Mouse (Mus musculus) heart, embryonic 15.5 days (tissue): ENCODE results near the gene Pdgfd. TPM values are rescaled to one million over a fixed set of nuclear protein-coding genes. Genes with fewer than 3 reads are reported as not detected.
A peak's percentile ranks its signal among the peaks of the same experiment; 100 is the strongest.

Experiments
- ATAC-seq: fragments of 200-750 bp; cut with Nextera tagmentation; replicated peaks from 2 replicates; pipeline ENCODE4 v1.8.0; 2017; ENCODE audit warnings: low read depth, moderate TSS enrichment; ENCODE audit not compliant: insufficient number of reproducible peaks, insufficient read depth, low FRiP score
- H3K27ac ChIP-seq: fragments of 300-500 bp; sonication (generic); 2 replicates; pipeline ENCODE4 v1.5.1; 2015; ENCODE audit warnings: mild to moderate bottlenecking, inconsistent platforms
- H3K27me3 ChIP-seq: fragments of 300-500 bp; sonication (generic); 2 replicates; pipeline ENCODE4 v1.6.1; 2015; ENCODE audit warnings: inconsistent platforms
- H3K36me3 ChIP-seq: fragments of 300-500 bp; sonication (generic); 2 replicates; pipeline ENCODE4 v1.6.1; 2015; ENCODE audit warnings: mild to moderate bottlenecking, inconsistent platforms
- H3K4me1 ChIP-seq: fragments of 300-500 bp; sonication (generic); replicated peaks from 2 replicates; pipeline ENCODE4 v1.6.1; 2015; ENCODE audit warnings: inconsistent platforms
- H3K4me2 ChIP-seq: fragments of 300-500 bp; sonication (generic); 2 replicates; pipeline ENCODE4 v1.6.1; 2015; ENCODE audit warnings: inconsistent platforms, mild to moderate bottlenecking, moderate library complexity
- H3K4me3 ChIP-seq: fragments of 300-500 bp; sonication (generic); 2 replicates; pipeline ENCODE4 v1.5.1; 2015; ENCODE audit warnings: mild to moderate bottlenecking, inconsistent platforms
- H3K9ac ChIP-seq: fragments of 300-500 bp; sonication (generic); 2 replicates; pipeline ENCODE4 v1.6.1; 2015; ENCODE audit warnings: mild to moderate bottlenecking, inconsistent platforms
- H3K9me3 ChIP-seq: fragments of 300-500 bp; sonication (generic); replicated peaks from 2 replicates; pipeline ENCODE4 v1.6.1; 2016; ENCODE audit warnings: inconsistent platforms
- WGBS: fragments of 180-500 bp; shearing (Covaris S2); methylation state at CpG from one replicate; pipeline ENCODE4 v1.1.7; 2015; ENCODE audit warnings: mixed read lengths; 5-methylcytosine and 5-hydroxymethylcytosine counted together
- polyA plus RNA-seq: library from polyadenylated mRNA; unstranded; fragments of >200 nt; fragmentation: Nextera tagmentation; extraction: Ambion mirVana; gene quantifications from 2 replicates; pipeline ENCODE4 v1.2.1, GENCODE M21; 2015

The Pdgfd gene
- polyA plus RNA-seq, 1 experiment from 2014 or later = 8.0 TPM

- no peak overlapping the region for H3K9ac ChIP-seq
- no peaks in the 10 kb centered on the region for H3K4me1 ChIP-seq
- H3K4me3 ChIP-seq = no peak overlapping the region
- no peak overlapping the region for H3K27ac ChIP-seq
- WGBS = 68% methylated on average over 1 of the region's 1 CpGs
- H3K27me3 ChIP-seq = no peaks in the 10 kb centered on the region
- ATAC-seq = no peak
- H3K4me2 ChIP-seq = no peak overlapping the region
- no peaks in the 10 kb centered on the region for H3K9me3 ChIP-seq
- H3K36me3 ChIP-seq = no peaks in the 10 kb centered on the region
Observed at GRCm38 (mm10) chr9:6353257-6353960, 185.0 kb downstream of the Pdgfd start.

GRCm38 (mm10) chr9:6360795-6361194 lies 192.4 kb downstream of the Pdgfd start:
- Histone ChIP-seq H3K9ac (no peak overlapping the region), H3K4me2 (no peak overlapping the region), H3K4me1 (no peaks in the 10 kb centered on the region), H3K4me3 (no peak overlapping the region), H3K27ac (no peak overlapping the region), H3K36me3 (no peaks in the 10 kb centered on the region), H3K9me3 (no peaks in the 10 kb centered on the region), H3K27me3 (no peaks in the 10 kb centered on the region)
- no peak for ATAC-seq
- WGBS = 66% methylated on average over 2 of the region's 2 CpGs

GRCm38 (mm10) chr9:6366550-6366949 lies 198.2 kb downstream of the Pdgfd start:
- H3K36me3 ChIP-seq = no peaks in the 10 kb centered on the region
- no peak overlapping the region for H3K4me2 ChIP-seq
- H3K9ac ChIP-seq = no peak overlapping the region
- 79% methylated on average over 1 of the region's 1 CpGs for WGBS
- H3K27ac ChIP-seq = no peak overlapping the region
- no peaks in the 10 kb centered on the region for H3K27me3 ChIP-seq
- H3K4me3 ChIP-seq = no peak overlapping the region
- no peak for ATAC-seq
- no peaks in the 10 kb centered on the region for H3K9me3 ChIP-seq
- H3K4me1 ChIP-seq = no peaks in the 10 kb centered on the region

- Histone ChIP-seq H3K27ac (peak overlapping the region; percentile 45), H3K4me1 (0 out of 2 replicates have a peak, but pooled peaks cover 3% of the 10 kb centered on the region), H3K4me3 (no peak overlapping the region), H3K4me2 (no peak overlapping the region), H3K27me3 (no peaks in the 10 kb centered on the region), H3K36me3 (no peaks in the 10 kb centered on the region), H3K9me3 (no peaks in the 10 kb centered on the region), H3K9ac (no peak overlapping the region)
- no peak for ATAC-seq
- 45% methylated on average over 1 of the region's 1 CpGs for WGBS
Observed at GRCm38 (mm10) chr9:6401764-6402163, 233.4 kb downstream of the Pdgfd start.

- Histone ChIP-seq H3K4me2 (no peak overlapping the region), H3K4me1 (0 out of 2 replicates have a peak, but pooled peaks cover 3% of the 10 kb centered on the region)
- no peak for ATAC-seq
Observed at GRCm38 (mm10) chr9:6406535-6406934, 238.2 kb downstream of the Pdgfd start.

GRCm38 (mm10) chr9:6407972-6408371 lies 239.6 kb downstream of the Pdgfd start:
- Histone ChIP-seq H3K4me2 (no peak overlapping the region), H3K9me3 (no peaks in the 10 kb centered on the region), H3K4me3 (no peak overlapping the region), H3K36me3 (no peaks in the 10 kb centered on the region), H3K27me3 (no peaks in the 10 kb centered on the region), H3K9ac (no peak overlapping the region), H3K27ac (no peak overlapping the region), H3K4me1 (no peaks in the 10 kb centered on the region)
- WGBS = 57% methylated on average over 4 of the region's 4 CpGs
- ATAC-seq = no peak

More at GRCm38 (mm10) chr9:6406535-6406934, 238.2 kb downstream of the Pdgfd start:
- no peaks in the 10 kb centered on the region for H3K9me3 ChIP-seq
- no peak overlapping the region for H3K9ac ChIP-seq
- no peak overlapping the region for H3K4me3 ChIP-seq
- no peak overlapping the region for H3K27ac ChIP-seq
- 44% methylated on average over 3 of the region's 3 CpGs for WGBS
- H3K27me3 ChIP-seq = no peaks in the 10 kb centered on the region
- no peaks in the 10 kb centered on the region for H3K36me3 ChIP-seq

- no peak overlapping the region for H3K27ac ChIP-seq
- ATAC-seq = no peak
- H3K4me3 ChIP-seq = no peak overlapping the region
- H3K4me1 ChIP-seq = no peaks in the 10 kb centered on the region
- H3K27me3 ChIP-seq = no peaks in the 10 kb centered on the region
- no peaks in the 10 kb centered on the region for H3K36me3 ChIP-seq
- H3K9ac ChIP-seq = no peak overlapping the region
- H3K4me2 ChIP-seq = no peak overlapping the region
- no peaks in the 10 kb centered on the region for H3K9me3 ChIP-seq
Observed at GRCm38 (mm10) chr9:6424606-6425005, 256.2 kb downstream of the Pdgfd start.

Other genes with a start within 250 kb of the Pdgfd start
- 0.01 and 0.05 TPM in 2 replicates for gene Ddi1, start 101.3 kb downstream of the Pdgfd start, polyA plus RNA-seq